Mouse (Mus musculus): Measurements from ENCODE around the gene Sec14l3. TPM values are rescaled to one million over a fixed set of nuclear protein-coding genes. Genes with fewer than 3 reads are reported as not detected.

Gene Sec14l3
- polyA plus RNA-seq, 1 experiment from 2014 or later, result 0.54 TPM

- Histone ChIP-seq H3K4me1 (replicated peaks; ENCODE audit: control insufficient read depth, insufficient read depth, low read length) (no peaks in the 10 kb centered on the region), H3K9ac (no peak overlapping the region), H3K27ac (no peak overlapping the region), H3K4me3 (replicated peaks; ENCODE audit: low read length) (no peak overlapping the region), H3K4me2 (replicated peaks) (no peak overlapping the region), H3K9me3 (ENCODE audit: control insufficient read depth, low read length) (no peaks in the 10 kb centered on the region), H3K36me3 (replicated peaks; ENCODE audit: control insufficient read depth, insufficient read depth) (no peaks in the 10 kb centered on the region), H3K27me3 (ENCODE audit: control insufficient read depth, insufficient read depth, low read length) (no peaks in the 10 kb centered on the region)
- no peak for ATAC-seq (ENCODE audit: low FRiP score)
- 96% methylated on average over 2 of the region's 2 CpGs for WGBS
- no peak for DNase-seq (ENCODE audit: low spot score)
Observed at GRCm38 (mm10) chr11:4047766-4048165, 16.9 kb upstream of the Sec14l3 start.

- H3K27ac ChIP-seq, result no peak overlapping the region
- H3K4me1 ChIP-seq (replicated peaks; ENCODE audit: control insufficient read depth, insufficient read depth, low read length), result no peaks in the 10 kb centered on the region
- WGBS, result 89% methylated on average over 6 of the region's 6 CpGs
- no peak overlapping the region for H3K4me3 ChIP-seq (replicated peaks; ENCODE audit: low read length)
- DNase-seq (ENCODE audit: low spot score), result no peak
- H3K9me3 ChIP-seq (ENCODE audit: control insufficient read depth, low read length), result no peaks in the 10 kb centered on the region
- no peak overlapping the region for H3K4me2 ChIP-seq (replicated peaks)
- ATAC-seq (ENCODE audit: low FRiP score), result no peak
- H3K9ac ChIP-seq, result no peak overlapping the region
- no peaks in the 10 kb centered on the region for H3K27me3 ChIP-seq (ENCODE audit: control insufficient read depth, insufficient read depth, low read length)
- H3K36me3 ChIP-seq (replicated peaks; ENCODE audit: control insufficient read depth, insufficient read depth), result no peaks in the 10 kb centered on the region
Observed at GRCm38 (mm10) chr11:4048438-4048837, 16.2 kb upstream of the Sec14l3 start.

- WGBS, result 13% methylated on average over 5 of the region's 5 CpGs
- no peak overlapping the region for H3K27ac ChIP-seq
- no peaks in the 10 kb centered on the region for H3K27me3 ChIP-seq (ENCODE audit: control insufficient read depth, insufficient read depth, low read length)
- no peak overlapping the region for H3K4me3 ChIP-seq (replicated peaks; ENCODE audit: low read length)
- DNase-seq (ENCODE audit: low spot score) (peak; percentile 78), ATAC-seq (ENCODE audit: low FRiP score) (no peak)
- H3K4me2 ChIP-seq (replicated peaks), result no peak overlapping the region
- H3K36me3 ChIP-seq (replicated peaks; ENCODE audit: control insufficient read depth, insufficient read depth), result no peaks in the 10 kb centered on the region
- no peaks in the 10 kb centered on the region for H3K4me1 ChIP-seq (replicated peaks; ENCODE audit: control insufficient read depth, insufficient read depth, low read length)
- H3K9me3 ChIP-seq (ENCODE audit: control insufficient read depth, low read length), result no peaks in the 10 kb centered on the region
- no peak overlapping the region for H3K9ac ChIP-seq
Observed at GRCm38 (mm10) chr11:4053586-4053985, 11.1 kb upstream of the Sec14l3 start.

- H3K9ac ChIP-seq, result no peak overlapping the region
- no peaks in the 10 kb centered on the region for H3K4me1 ChIP-seq (replicated peaks; ENCODE audit: control insufficient read depth, insufficient read depth, low read length)
- H3K4me2 ChIP-seq (replicated peaks), result no peak overlapping the region
- H3K4me3 ChIP-seq (replicated peaks; ENCODE audit: low read length), result no peak overlapping the region
- no peaks in the 10 kb centered on the region for H3K9me3 ChIP-seq (ENCODE audit: control insufficient read depth, low read length)
- ATAC-seq (ENCODE audit: low FRiP score), result no peak
- DNase-seq (ENCODE audit: low spot score), result no peak
- H3K27ac ChIP-seq, result no peak overlapping the region
- H3K36me3 ChIP-seq (replicated peaks; ENCODE audit: control insufficient read depth, insufficient read depth), result no peaks in the 10 kb centered on the region
- 81% methylated on average over 5 of the region's 5 CpGs for WGBS
- H3K27me3 ChIP-seq (ENCODE audit: control insufficient read depth, insufficient read depth, low read length), result no peaks in the 10 kb centered on the region
Observed at GRCm38 (mm10) chr11:4060866-4061575, 3.6 kb upstream of the Sec14l3 start.

- Histone ChIP-seq H3K27ac (no peak overlapping the region), H3K9me3 (ENCODE audit: control insufficient read depth, low read length) (no peaks in the 10 kb centered on the region), H3K27me3 (ENCODE audit: control insufficient read depth, insufficient read depth, low read length) (no peaks in the 10 kb centered on the region), H3K4me3 (replicated peaks; ENCODE audit: low read length) (no peak overlapping the region), H3K4me2 (replicated peaks) (no peak overlapping the region), H3K9ac (no peak overlapping the region), H3K4me1 (replicated peaks; ENCODE audit: control insufficient read depth, insufficient read depth, low read length) (no peaks in the 10 kb centered on the region), H3K36me3 (replicated peaks; ENCODE audit: control insufficient read depth, insufficient read depth) (no peaks in the 10 kb centered on the region)
- 91% methylated on average over 4 of the region's 4 CpGs for WGBS
- no peak for ATAC-seq (ENCODE audit: low FRiP score)
- no peak for DNase-seq (ENCODE audit: low spot score)
Observed at GRCm38 (mm10) chr11:4062523-4062922, 2.1 kb upstream of the Sec14l3 start.

GRCm38 (mm10) chr11:4062981-4063380, 1.7 kb upstream of the Sec14l3 start:
- Histone ChIP-seq H3K27me3 (ENCODE audit: control insufficient read depth, insufficient read depth, low read length) (no peaks in the 10 kb centered on the region), H3K4me3 (replicated peaks; ENCODE audit: low read length) (no peak overlapping the region), H3K4me2 (replicated peaks) (no peak overlapping the region), H3K9ac (no peak overlapping the region), H3K4me1 (replicated peaks; ENCODE audit: control insufficient read depth, insufficient read depth, low read length) (no peaks in the 10 kb centered on the region), H3K9me3 (ENCODE audit: control insufficient read depth, low read length) (no peaks in the 10 kb centered on the region), H3K36me3 (replicated peaks; ENCODE audit: control insufficient read depth, insufficient read depth) (no peaks in the 10 kb centered on the region), H3K27ac (no peak overlapping the region)
- DNase-seq (ENCODE audit: low spot score) (no peak), ATAC-seq (ENCODE audit: low FRiP score) (no peak)
- WGBS, result 65% methylated on average over 6 of the region's 6 CpGs

- Histone ChIP-seq H3K4me2 (replicated peaks) (no peak overlapping the region), H3K4me3 (replicated peaks; ENCODE audit: low read length) (no peak overlapping the region), H3K4me1 (replicated peaks; ENCODE audit: control insufficient read depth, insufficient read depth, low read length) (no peaks in the 10 kb centered on the region), H3K27ac (no peak overlapping the region), H3K9me3 (ENCODE audit: control insufficient read depth, low read length) (no peaks in the 10 kb centered on the region), H3K9ac (no peak overlapping the region), H3K36me3 (replicated peaks; ENCODE audit: control insufficient read depth, insufficient read depth) (no peaks in the 10 kb centered on the region), H3K27me3 (ENCODE audit: control insufficient read depth, insufficient read depth, low read length) (no peaks in the 10 kb centered on the region)
- no peak for DNase-seq (ENCODE audit: low spot score)
- WGBS, result 65% methylated on average over 1 of the region's 1 CpGs
- no peak for ATAC-seq (ENCODE audit: low FRiP score)
Observed at GRCm38 (mm10) chr11:4069664-4070063, 5.0 kb downstream of the Sec14l3 start.

GRCm38 (mm10) chr11:4076633-4077032, 12.0 kb downstream of the Sec14l3 start:
- no peak for DNase-seq (ENCODE audit: low spot score)

GRCm38 (mm10) chr11:4078267-4078933, 13.8 kb downstream of the Sec14l3 start:
- Histone ChIP-seq H3K4me2 (replicated peaks) (no peak overlapping the region), H3K4me1 (replicated peaks; ENCODE audit: control insufficient read depth, insufficient read depth, low read length) (no peaks in the 10 kb centered on the region), H3K4me3 (replicated peaks; ENCODE audit: low read length) (no peak overlapping the region), H3K9ac (no peak overlapping the region), H3K36me3 (replicated peaks; ENCODE audit: control insufficient read depth, insufficient read depth) (no peaks in the 10 kb centered on the region), H3K27me3 (ENCODE audit: control insufficient read depth, insufficient read depth, low read length) (no peaks in the 10 kb centered on the region), H3K27ac (no peak overlapping the region), H3K9me3 (ENCODE audit: control insufficient read depth, low read length) (no peaks in the 10 kb centered on the region)
- no peak for DNase-seq (ENCODE audit: low spot score)
- ATAC-seq (ENCODE audit: low FRiP score), result no peak
- WGBS, result 87% methylated on average over 7 of the region's 7 CpGs

More at GRCm38 (mm10) chr11:4076633-4077032, 12.0 kb downstream of the Sec14l3 start:
- H3K4me3 ChIP-seq (replicated peaks; ENCODE audit: low read length), result no peak overlapping the region
- H3K4me2 ChIP-seq (replicated peaks), result no peak overlapping the region
- no peaks in the 10 kb centered on the region for H3K27me3 ChIP-seq (ENCODE audit: control insufficient read depth, insufficient read depth, low read length)
- no peak for ATAC-seq (ENCODE audit: low FRiP score)
- 17% methylated on average over 8 of the region's 8 CpGs for WGBS
- H3K4me1 ChIP-seq (replicated peaks; ENCODE audit: control insufficient read depth, insufficient read depth, low read length), result no peaks in the 10 kb centered on the region
- no peaks in the 10 kb centered on the region for H3K9me3 ChIP-seq (ENCODE audit: control insufficient read depth, low read length)
- H3K9ac ChIP-seq, result no peak overlapping the region
- no peaks in the 10 kb centered on the region for H3K36me3 ChIP-seq (replicated peaks; ENCODE audit: control insufficient read depth, insufficient read depth)
- H3K27ac ChIP-seq, result no peak overlapping the region
